Mouse (Mus musculus): ENCODE results near the gene Scin.

Scin gene

DNA sequence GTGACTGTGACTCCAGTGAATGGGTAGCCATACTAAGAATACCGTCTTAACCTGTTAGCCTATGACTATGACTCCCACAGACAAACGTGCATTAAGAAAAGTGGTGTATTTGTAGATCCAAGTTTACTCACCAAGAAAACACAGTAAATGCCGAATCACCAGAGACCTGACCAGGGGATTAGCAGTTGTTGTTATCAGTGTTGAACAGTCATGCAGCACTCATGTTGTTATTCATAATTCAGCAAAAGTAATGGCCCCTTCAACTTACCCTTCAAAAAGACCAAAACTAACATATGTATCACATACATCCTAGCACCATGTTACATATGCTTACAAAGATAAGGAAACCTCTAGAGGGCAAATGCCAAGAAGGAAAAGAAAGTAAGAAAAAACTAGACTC is 106.6 kb downstream of the Scin start:
- DNase-seq (ENCODE audit: low read depth, low spot score), result no peak

DNA sequence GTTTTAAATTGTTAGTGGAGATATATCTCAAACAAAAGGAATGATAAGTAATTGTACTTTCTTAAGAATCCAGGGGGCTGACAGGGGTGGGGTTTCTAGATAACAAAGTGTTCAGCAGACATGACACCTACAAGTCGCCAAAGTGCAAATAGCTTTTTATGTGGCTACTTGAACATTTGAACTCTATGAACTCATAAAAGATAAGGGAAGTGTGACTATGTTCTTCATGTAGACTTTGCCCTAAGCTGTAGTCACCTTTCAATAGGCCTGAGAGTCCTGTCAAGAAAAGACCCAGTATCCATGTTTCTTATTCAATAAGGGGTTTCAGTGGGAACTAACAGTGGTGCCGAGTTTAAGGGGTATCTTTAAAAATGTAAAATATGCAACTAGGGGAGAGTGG is 110.1 kb downstream of the Scin start:
- DNase-seq (ENCODE audit: low read depth, low spot score), result no peak

DNA sequence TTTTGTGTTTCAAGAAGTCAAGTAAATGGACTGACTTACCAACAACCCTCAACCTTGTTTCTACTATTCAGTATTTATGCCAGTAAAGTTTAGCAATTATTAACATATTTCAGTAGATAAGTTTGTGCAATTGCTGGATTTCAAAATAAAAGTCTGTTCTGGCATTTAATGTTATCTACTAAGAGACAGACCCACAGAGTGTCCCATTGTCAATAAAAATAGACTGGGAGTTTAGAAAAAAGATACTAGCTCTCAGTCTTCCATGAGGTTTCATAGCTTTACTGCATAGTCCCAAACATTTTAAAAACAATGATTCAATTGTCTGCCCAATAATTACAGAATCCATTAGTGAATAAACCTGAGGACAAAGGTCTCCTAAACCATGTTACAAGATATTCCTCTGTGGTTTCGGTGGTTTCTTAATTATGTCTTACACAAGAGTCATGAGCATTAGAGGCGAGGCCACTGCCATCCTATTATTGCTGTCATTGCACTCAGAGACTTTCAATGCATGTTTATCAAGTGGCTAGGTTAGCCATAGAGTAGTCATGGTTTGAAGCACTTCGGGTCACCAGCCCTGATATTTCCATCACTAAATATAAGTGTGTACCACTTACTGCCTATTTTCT is 110.9 kb downstream of the Scin start:
- no peak for DNase-seq (ENCODE audit: low read depth, low spot score)

DNA sequence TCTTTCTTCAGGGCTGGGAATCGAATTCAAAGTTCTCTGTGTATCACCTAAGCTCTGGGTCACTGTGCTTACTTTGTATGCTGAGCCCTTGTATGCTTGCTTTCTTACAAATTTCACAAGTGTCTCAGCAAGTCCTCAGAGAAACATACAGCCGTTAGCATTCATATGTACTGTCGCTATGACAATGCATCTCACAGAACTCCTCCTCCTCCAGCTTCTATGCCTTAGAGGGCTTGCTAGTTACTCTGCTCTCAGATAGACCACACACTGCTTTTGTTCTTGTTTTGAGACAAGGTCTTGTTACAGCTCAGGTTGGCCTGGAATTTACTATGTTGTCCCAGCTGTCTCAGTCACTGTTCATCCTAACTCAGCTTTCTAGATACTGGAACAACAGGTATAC is 111.7 kb downstream of the Scin start:
- DNase-seq (ENCODE audit: low read depth, low spot score), result no peak

DNA sequence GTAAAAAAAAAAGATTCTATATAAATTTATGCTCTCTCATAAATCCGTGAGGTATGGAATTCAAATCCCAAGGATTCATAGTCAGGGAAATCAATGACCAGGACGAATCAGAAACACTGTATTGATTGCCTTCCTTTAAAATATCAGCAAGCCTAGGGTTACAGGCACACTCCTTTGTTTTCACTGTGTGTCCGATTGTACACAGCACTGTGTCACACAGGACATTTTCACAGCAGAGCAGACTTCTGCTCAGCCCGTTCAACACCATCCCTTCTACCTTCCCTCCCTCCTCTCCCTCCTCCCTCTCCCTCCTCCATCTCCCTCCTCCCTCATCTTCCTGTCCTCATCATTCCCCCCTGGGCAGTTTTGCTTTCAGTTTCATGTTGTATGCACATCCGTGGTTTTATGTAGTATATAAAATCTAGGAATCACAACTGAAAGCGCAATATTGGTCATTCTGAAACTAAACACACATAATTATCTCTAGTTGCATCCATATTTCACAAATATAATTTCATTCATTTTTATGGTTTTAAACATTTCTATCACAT is 116.0 kb downstream of the Scin start:
- no peak for DNase-seq (ENCODE audit: low read depth, low spot score)

DNA sequence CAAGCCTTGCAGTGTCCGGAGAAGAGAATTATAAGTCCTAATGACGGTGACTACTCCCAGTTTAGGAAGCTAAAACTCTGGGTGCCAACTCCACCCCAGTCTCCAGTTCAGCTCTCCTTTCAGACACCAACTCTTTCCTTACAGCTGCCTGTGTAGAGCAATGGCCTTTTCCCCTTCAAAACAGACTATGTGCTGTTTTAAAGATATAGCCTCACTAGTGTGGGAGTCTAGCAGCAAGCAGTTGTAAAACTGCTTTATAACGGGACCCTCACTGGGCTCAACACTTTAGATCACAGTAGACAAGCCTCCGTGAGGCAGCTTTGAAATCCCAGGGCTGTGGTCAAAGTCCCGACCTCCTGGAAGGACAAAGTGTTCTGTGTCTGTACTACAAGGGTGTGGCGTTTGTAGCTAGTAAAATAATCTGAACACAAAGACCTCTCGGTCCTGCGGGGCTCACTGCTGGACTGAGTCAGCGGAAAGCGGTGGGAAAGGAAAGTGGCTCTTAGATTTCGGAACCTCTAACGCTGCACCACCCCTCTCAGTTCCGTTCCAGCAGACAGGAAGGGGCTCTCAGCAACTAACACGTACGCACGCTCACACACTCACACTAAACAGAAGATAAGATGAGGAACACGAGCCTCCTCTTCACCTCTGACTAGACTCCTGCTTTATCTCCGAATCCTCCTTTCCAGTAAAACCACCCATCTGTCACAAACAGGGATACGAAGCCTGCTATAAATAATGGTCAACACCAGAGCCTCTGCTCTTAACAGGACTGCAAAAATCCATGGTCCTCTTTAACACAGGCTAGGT is 117.2 kb downstream of the Scin start:
- no peak for DNase-seq (ENCODE audit: low read depth, low spot score)

DNA sequence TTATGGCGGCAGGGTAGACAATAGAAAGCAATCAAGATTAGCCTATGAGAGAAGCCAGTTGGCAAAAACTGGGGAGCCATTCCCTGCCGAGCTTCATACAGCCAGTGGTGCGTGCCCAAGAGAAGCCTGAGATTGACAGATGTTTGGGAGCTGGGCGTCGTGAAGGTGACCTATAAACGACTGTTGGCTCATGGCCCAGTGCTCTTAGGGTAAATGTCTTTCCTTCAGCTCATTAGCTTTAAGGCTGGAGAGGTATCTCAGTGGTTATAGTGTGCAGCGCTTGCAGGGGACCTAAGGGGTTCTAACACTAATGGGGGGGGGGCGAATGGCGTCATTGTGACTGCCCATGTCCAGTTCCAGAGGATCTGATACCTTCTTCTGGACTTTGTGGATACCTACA is 118.0 kb downstream of the Scin start:
- DNase-seq (ENCODE audit: low read depth, low spot score), result no peak

DNA sequence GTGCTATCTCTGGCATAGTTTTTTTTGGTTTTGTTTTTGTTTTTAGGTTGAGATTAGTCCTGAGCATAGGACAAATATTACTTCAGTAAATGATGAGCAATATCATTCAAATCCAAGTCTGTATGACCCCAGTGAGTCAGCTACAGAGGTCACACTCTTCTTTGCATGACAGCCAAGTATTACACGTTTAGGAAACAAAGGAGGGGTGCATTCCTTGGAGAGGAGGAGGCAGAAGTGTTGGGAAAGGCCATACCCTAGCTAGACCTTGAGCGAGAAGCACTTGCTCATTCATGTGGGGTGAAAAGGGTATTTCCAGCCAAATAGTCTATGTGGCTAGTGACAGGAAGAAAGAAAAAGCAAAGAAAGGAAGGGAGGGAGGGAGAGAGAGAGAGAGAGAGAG is 124.2 kb downstream of the Scin start:
- no peak for DNase-seq (ENCODE audit: low read depth, low spot score)

All from A20 (cell line).